Mouse (Mus musculus): ENCODE data around the gene Tecpr2.

Gene Tecpr2

GRCm38 (mm10) chr12:111007134-111008103 is 118.4 kb downstream of the Tecpr2 start:
- peak; percentile 83 for DNase-seq (ENCODE audit: low spot score)

DNA sequence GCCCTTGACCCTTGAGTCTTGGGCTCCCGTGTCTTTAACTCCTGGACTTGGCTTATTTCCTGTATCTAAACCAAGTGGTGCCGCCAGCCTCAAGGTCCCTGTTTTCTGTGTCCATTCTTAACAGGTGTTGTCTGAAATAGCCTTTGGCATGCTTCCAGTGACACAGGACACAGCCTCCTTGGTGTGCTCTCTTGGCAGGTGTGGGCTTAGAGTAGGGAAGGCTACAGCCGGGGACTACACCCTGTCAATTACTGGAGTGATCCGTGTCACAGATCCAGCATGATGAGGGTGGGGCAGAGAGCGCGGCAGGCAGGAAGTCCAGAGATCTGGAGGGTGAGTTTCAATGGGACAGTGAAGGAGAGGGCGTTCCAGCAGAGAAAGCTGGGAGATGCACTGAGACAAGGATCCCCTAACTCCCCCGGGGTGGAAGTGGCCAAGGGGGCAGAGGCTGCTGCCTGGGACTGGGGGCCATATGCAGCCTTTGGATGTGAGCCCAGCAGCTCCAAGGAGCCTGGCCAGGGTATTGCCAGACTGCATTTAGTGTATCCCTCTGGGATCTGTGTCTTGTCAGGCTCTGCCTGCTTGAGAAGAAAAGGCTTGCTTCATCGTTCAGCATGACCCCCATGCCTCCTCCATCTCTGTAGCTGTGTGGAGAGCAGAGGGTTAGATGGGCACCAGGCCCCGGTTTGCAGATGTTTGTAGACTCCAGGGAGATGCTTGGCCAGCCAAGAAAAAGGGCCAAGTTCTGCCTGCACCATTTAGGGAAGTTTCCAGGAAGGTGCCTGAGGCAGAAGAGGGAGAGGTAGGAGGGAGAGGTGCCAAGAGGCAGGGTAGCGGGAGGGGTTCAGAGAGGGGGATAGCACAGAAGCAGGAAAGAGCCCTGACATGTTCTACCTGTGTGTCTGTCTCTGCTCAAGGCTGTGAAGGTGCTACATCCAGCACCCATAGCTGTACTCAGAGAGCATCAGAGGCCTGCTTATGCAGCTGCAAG is 119.7 kb downstream of the Tecpr2 start:
- no peak for DNase-seq (ENCODE audit: low spot score)

- no peak for DNase-seq (ENCODE audit: low spot score)
Measured at GRCm38 (mm10) chr12:111009615-111010257, 120.7 kb downstream of the Tecpr2 start.

DNA sequence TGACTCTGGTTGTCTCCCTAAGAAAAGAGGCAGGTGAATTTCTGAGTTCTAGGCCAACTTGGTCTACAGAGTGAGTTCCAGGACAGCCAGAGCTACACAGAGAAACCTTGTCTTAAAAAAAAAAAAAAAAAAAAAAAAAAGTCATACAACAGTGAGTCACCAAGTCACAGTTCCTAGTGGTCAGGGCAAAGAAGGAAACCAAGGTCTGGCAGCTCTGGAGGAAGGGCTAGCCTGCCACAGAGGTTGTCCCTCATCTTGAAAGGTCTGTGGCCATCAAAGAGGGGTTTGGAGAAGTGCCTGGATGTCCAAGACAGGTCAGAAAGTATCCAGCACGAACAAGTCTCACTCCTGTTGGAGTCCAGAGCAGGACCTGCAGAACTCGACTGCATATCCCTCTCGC is 127.7 kb downstream of the Tecpr2 start:
- no peak for DNase-seq (ENCODE audit: low spot score)

DNA sequence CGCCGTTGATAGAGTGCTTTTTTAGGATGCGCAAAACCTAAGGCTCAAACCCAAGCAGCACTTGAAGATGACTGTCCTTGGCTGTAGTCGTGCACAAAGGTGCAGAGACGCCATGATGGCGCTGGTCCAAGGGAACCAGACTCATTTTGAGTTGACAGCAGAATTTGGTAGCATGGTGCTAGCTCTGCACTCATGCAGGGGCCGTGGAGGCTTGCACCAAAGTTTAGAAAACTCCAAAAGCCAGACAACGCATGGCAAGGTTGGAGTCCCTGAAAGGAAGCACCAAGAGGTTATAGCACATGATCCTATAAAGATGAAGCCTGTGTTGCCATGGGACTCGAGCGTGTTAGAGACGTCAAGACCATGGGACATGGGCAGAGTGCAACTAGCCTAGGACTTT is 129.0 kb downstream of the Tecpr2 start:
- no peak for DNase-seq (ENCODE audit: low spot score)

GRCm38 (mm10) chr12:111019086-111019485 is 130.0 kb downstream of the Tecpr2 start:
- no peak for DNase-seq (ENCODE audit: low spot score)

DNA sequence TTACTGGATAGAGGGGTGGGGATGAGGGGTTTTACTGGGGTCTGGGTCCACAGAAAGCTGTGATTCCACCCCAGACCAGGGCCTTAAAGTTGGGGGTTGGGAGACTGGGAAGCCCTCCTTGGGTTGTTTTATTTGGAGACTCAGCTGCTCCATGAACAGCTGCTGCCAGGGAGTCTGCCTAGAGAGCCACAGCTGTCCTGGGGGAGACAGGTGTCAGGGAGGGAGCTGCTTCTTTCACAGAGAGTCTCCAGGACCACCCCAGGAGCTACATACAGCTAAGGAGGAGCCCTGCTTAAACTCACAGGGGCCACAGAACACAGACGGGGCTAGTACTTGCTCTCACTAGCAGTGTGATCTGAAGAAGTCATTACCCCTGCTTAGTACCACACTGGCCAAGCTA is 132.1 kb downstream of the Tecpr2 start:
- DNase-seq (ENCODE audit: low spot score) = no peak

DNA sequence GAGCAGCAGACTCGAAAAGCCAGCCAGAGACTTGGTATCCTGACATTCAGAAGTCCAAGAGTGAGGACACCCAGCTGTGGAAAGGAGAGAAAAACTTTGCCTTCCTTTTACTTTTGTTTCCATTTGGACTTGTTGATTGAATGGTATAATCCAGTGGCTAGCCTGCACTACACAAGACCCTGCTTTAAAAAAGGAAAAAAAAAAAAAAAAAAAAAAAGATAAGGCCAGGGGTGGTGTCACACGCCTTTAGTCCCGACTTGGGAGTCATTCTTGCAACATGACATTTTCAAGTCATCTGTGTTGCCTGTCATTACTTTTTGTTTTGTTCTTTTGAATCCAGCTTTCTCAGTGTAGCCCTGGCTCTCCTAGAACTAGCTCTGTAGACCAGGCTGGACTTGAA is 132.5 kb downstream of the Tecpr2 start:
- DNase-seq (ENCODE audit: low spot score) = no peak
